Mouse (Mus musculus) G1E (cell line): Measurements from ENCODE around the gene Carm1.
A peak's percentile ranks its signal among the peaks of the same experiment; 100 is the strongest.

Experiments used
- CTCF ChIP-seq: IDR thresholded peaks from 2 replicates; pipeline ENCODE4 v1.5.1; 2012; ENCODE audit warnings: low read depth, low read length, inconsistent platforms, mixed read lengths
- TAL1 ChIP-seq: conservative IDR thresholded peaks from 2 replicates; pipeline ENCODE4 v1.6.1; 2012; ENCODE audit warnings: low read depth, low read length, inconsistent platforms, mixed read lengths

DNA sequence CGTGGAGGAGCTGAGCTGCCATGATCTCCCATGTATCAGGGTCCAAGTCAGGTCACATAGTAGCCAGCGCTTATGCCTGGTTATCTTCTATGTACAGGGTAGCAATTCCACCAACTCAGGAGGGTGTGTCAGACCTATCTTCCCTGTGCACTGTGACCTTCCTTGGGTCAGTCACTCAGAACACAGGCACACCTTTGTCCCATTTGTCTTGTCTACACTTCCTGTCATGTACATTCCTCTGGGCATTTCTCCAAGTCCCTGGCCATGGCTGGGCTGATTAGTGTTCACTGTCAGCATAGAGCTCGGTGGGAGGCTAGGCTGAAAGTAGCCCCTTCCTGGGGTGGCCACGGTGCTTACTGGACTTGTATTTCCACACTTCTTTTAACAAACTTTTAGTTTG, 11.7 kb downstream of the Carm1 start:
- TF ChIP-seq CTCF (no peak), TAL1 (peak; percentile 59)
